Mouse (Mus musculus): Measurements from ENCODE around the gene Zfp367.

The Zfp367 gene

GRCm38 (mm10) chr13:64153083-64153682 lies at the start of gene Zfp367:
Gene Zfp367 (minus strand): TSS chr13:64153202.
- peak; percentile 97 for DNase-seq

- DNase-seq = no peak
These were observed 47.9 kb upstream of the Zfp367 start for GRCm38 (mm10) chr13:64200911-64201310.

GRCm38 (mm10) chr13:64198310-64198709 lies 45.3 kb upstream of the Zfp367 start:
- DNase-seq = no peak

- no peak for DNase-seq
These were observed 44.9 kb upstream of the Zfp367 start for GRCm38 (mm10) chr13:64197899-64198298.

- DNase-seq = no peak
These were observed 34.1 kb upstream of the Zfp367 start for GRCm38 (mm10) chr13:64187065-64187464.

GRCm38 (mm10) chr13:64186516-64186915 lies 33.5 kb upstream of the Zfp367 start:
- DNase-seq = no peak

GRCm38 (mm10) chr13:64185586-64185985 lies 32.6 kb upstream of the Zfp367 start:
- DNase-seq = no peak

GRCm38 (mm10) chr13:64185176-64185575 lies 32.2 kb upstream of the Zfp367 start:
- no peak for DNase-seq

GRCm38 (mm10) chr13:64184361-64184760 lies 31.4 kb upstream of the Zfp367 start:
- no peak for DNase-seq

GRCm38 (mm10) chr13:64183583-64183982 lies 30.6 kb upstream of the Zfp367 start:
- DNase-seq = no peak

GRCm38 (mm10) chr13:64182091-64182490 lies 29.1 kb upstream of the Zfp367 start:
- no peak for DNase-seq

GRCm38 (mm10) chr13:64180888-64181287 lies 27.9 kb upstream of the Zfp367 start:
- DNase-seq = peak; percentile 46

GRCm38 (mm10) chr13:64180300-64180699 lies 27.3 kb upstream of the Zfp367 start:
- no peak for DNase-seq

GRCm38 (mm10) chr13:64178746-64179652 lies 26.0 kb upstream of the Zfp367 start:
- DNase-seq = no peak

- no peak for DNase-seq
These were observed 25.0 kb upstream of the Zfp367 start for GRCm38 (mm10) chr13:64178000-64178399.

GRCm38 (mm10) chr13:64169746-64170145 lies 16.7 kb upstream of the Zfp367 start:
- no peak for DNase-seq

- no peak for DNase-seq
These were observed 10.2 kb upstream of the Zfp367 start for GRCm38 (mm10) chr13:64163147-64163715.

- peak; percentile 33 for DNase-seq
These were observed 9.6 kb upstream of the Zfp367 start for GRCm38 (mm10) chr13:64162626-64163025.

GRCm38 (mm10) chr13:64161916-64162611 lies 9.1 kb upstream of the Zfp367 start:
- DNase-seq = peak; percentile 48

- DNase-seq = peak; percentile 99
These were observed 8.5 kb upstream of the Zfp367 start, which contains the start of gene Habp4 for GRCm38 (mm10) chr13:64161548-64161915. Gene Habp4 (plus strand): TSS chr13:64161824.

- DNase-seq = no peak
These were observed 4.0 kb upstream of the Zfp367 start for GRCm38 (mm10) chr13:64156966-64157365.

GRCm38 (mm10) chr13:64155171-64155571 lies 2.2 kb upstream of the Zfp367 start:
- no peak for DNase-seq

GRCm38 (mm10) chr13:64154651-64155050 lies 1.6 kb upstream of the Zfp367 start:
- DNase-seq = no peak

Data from right cerebral cortex, adult 18-20 months (tissue).